Mouse (Mus musculus) heart, adult 18-20 months (tissue): ENCODE measurements around the gene Ttc23l. TPM values are rescaled to one million over a fixed set of nuclear protein-coding genes. Genes with fewer than 3 reads are reported as not detected.

Experiments used
- total RNA-seq, 2 experiments: library from RNA; stranded (reverse); gene quantifications; 2 replicates each; pipeline ENCODE4 v1.2.3; 2021

Ttc23l gene
- total RNA-seq, 2 experiments from 2014 or later = not detected

Other genes starting within 250 kb of the Ttc23l start
- gene Gm21973, start 233.3 kb downstream of the Ttc23l start, total RNA-seq = not detected
- under 1 TPM in 1 of 2 experiments, not detected in 1; 0.12 TPM for gene Agxt2, start 200.1 kb downstream of the Ttc23l start, total RNA-seq
- 10 to 100 TPM; 34.6 to 36.6 TPM for gene Dnajc21, start 88.2 kb downstream of the Ttc23l start, total RNA-seq
- gene Brix1, start 72.7 kb downstream of the Ttc23l start, total RNA-seq = 10 to 100 TPM; 20.4 to 22.5 TPM
- 1 to 10 TPM; 7.7 to 10.0 TPM for gene Rad1, start 72.7 kb downstream of the Ttc23l start, total RNA-seq
- gene Rai14, start 156.0 kb upstream of the Ttc23l start, total RNA-seq = 1 to 10 TPM; 3.6 to 3.9 TPM